Mouse (Mus musculus) spleen, postnatal 14 days (tissue): ENCODE data around the gene Exph5.

Experiments
- DNase-seq, 2 experiments: peaks; one replicate each; pipeline ENCODE4 v3.0.0; 2021 to 2022; ENCODE audit warnings: low spot score in 2 of 2

Exph5 gene

DNA sequence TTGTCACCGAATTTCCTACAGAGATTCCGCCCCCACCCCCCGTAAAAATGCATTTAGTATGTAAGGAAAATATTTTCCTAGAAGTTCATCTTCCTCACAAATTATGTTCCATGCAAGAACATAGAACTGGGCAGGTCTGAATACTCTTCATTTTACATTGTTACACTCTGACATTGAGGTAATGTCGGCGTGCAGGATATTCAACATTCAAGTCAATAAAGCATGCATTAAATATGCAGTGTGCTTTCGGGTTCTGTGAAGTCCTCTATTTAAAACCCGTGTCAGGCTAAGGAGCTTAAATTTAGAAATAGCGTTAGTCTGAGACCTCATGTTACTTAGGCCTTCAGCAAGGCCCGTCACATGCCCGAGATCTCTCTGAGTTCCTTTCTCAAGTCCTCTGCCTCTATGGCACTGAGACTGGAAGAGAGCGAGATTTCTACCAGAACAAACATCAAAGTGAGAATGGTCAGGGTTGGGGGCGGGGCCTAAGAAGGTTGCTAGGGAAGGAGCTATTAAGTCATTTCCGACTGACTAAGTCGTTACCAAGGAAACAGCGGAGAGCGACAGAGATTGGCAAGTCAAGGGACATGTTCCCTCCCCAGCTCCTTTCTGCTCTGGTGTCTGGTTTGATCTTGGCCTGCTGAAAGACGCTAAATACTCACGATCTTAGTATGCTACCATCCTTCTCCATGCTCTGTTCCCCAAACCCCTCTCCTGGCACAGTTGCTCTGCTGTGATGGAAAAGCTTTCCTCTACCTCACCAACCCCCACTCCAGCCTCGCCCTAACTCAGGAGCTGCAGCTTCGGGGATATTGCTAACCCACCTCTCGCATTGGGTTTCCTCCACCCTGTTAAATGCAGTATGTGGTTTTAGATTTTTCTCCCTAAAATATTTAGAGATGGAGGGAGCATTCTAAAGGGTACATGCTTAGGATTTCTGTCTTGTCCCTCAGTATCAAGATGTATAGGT is 103.6 kb downstream of the Exph5 start:
- peak; percentile 37 to 59 for DNase-seq

DNA sequence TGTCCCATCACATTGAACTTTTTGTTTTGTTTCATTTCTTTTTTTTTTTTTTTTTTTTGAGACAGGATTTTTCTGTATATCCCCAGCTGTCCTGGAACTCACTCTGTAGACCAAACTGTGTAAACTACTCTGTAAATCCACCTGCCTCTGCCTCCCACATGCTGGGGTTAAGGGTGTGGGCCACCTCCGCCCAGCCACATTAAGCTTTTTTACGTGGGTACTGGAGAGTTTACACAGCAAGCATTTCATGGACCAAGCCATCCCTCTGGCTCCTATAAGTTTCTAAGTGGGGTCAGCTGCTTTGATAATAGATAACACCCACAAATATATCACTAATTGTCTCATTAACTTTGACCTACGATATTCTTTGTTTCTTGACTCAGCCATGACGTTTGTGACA is 107.1 kb downstream of the Exph5 start:
- DNase-seq: no peak

DNA sequence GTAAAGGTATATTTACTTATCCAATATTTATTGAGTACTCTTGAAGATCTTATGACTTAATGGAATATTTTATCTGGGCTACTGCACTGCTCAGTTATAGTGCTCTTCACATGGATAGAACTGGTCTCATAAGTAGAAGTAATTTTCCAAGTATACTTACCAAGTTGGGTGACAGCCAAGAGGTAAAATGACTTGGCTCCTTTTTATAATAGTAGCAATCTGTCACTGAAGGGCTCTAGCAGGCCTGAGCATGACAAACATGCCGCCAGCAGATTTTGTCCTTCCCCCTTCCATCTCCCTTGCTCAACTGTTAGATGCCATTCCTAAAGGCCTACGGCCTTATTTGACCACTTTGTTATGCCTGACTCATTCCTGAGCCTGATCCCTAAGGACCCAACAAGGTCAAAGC is 107.5 kb downstream of the Exph5 start:
- DNase-seq: no peak

DNA sequence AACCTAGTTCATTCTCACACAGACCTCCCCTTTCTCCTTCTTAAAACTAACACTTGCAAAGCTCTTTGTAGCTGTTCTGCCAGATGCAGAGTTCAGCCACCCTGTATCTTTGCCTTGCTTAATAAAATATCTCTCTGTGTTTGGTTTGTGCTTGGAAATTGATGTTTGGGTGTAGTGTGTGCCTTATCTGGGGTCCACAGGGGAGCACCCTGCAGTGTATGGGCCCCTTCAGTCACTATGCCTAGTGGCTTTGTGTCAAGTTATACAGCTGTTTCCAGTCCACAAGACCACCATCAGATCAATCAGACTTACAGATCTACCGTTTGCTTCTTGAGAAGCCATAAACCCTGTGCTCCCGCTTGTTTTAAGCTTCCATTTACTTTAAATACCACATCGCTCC is 108.0 kb downstream of the Exph5 start:
- DNase-seq: no peak

DNA sequence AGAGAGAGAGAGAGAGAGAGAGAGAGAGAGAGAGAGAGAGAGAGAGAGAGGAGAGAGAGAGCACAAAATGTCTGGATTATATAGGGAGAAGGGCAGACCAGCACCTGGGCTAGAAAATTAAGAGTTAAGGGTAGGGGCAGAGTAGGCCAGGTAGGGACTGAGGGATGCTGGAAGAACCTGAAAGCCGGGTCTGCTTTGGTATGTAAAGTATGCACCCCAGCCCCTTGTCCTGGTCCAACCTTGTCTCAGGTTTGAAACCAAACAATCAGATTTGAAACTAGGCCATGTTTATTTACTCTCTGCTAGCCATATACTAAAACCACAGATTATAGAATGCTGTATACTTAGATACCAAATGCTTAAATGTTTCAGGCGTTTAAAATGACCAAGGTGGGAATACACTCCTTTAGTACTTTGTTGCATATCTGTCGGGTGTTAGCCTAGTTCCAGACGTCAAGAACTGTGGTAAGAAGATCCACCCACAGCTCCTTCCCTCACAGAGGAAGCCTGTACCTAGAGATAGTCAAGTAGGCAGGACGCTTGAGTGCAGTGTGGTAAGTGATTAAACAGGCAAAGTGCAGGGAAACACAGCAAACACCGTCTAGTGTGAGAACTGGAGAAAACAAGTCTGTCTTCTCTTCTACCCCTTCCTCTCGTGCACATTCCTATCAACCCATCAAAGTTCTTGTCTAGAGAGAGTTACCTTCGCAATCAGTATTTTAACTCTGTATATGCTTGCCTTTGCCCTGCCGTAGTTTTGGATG is 120.8 kb downstream of the Exph5 start:
- no peak for DNase-seq

DNA sequence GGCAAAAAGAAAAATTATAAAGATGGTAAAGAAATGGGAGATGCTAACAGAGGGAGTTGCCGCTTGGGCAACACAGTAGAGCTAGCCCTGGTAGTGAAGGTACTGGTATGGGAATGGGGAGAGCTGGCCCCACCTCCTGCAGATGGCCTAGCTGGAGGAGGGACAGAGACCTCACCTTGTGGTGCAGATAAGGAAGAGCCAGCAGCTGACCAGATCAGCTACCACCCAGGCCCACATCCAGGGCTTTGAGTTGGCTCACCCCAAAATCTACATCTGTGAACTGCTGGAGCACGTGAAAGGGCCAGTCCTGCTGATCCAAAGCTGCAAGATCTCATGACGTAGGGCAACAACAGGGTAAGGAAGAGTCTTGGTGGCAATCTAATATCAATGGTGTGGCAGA is 125.3 kb downstream of the Exph5 start:
- DNase-seq: no peak
